Mouse (Mus musculus) lung, embryonic 16.5 days (tissue): ENCODE measurements at regions not wholly inside any gene's neighbourhood (a gene's known extent, or its start where the extent isn't known, plus 50 kb on each side); places are given as distances from the start of the nearest gene placed in this dataset.

Experiments
- ATAC-seq: fragments of 200-750 bp; cut with Nextera tagmentation; 2 replicates; pipeline ENCODE4 v1.8.0; 2017; ENCODE audit warnings: low read depth, mild to moderate bottlenecking, moderate library complexity
- H3K27ac ChIP-seq: fragments of 300-500 bp; sonication (generic); 2 replicates; pipeline ENCODE4 v1.5.1; 2014; ENCODE audit warnings: mild to moderate bottlenecking, control low read depth, low read length
- H3K27me3 ChIP-seq: fragments of 300-500 bp; sonication (generic); 2 replicates; pipeline ENCODE4 v1.6.1; 2014; ENCODE audit warnings: low read depth, low read length, mixed read lengths; ENCODE audit not compliant: control insufficient read depth, insufficient read depth
- H3K36me3 ChIP-seq: fragments of 300-500 bp; sonication (generic); 2 replicates; pipeline ENCODE4 v1.6.1; 2014; ENCODE audit warnings: low read length; ENCODE audit not compliant: control insufficient read depth, insufficient read depth
- H3K4me1 ChIP-seq: fragments of 300-500 bp; sonication (generic); replicated peaks from 2 replicates; pipeline ENCODE4 v1.6.1; 2014; ENCODE audit warnings: low read length, mixed read lengths; ENCODE audit not compliant: control insufficient read depth, insufficient read depth
- H3K4me2 ChIP-seq: fragments of 300-500 bp; sonication (generic); 2 replicates; pipeline ENCODE4 v1.6.1; 2014; ENCODE audit warnings: low read depth, low read length, control low read depth
- H3K4me3 ChIP-seq: fragments of 300-500 bp; sonication (generic); 2 replicates; pipeline ENCODE4 v1.5.1; 2014; ENCODE audit warnings: mild to moderate bottlenecking, low read length, control low read depth
- H3K9ac ChIP-seq: fragments of 300-500 bp; sonication (generic); 2 replicates; pipeline ENCODE4 v1.6.1; 2014; ENCODE audit warnings: low read length, control low read depth
- H3K9me3 ChIP-seq: fragments of 300-500 bp; sonication (generic); 2 replicates; pipeline ENCODE4 v1.6.1; 2016; ENCODE audit warnings: low read length; ENCODE audit not compliant: control insufficient read depth
- WGBS: fragments of 180-500 bp; shearing (Covaris S2); extraction: QIAGEN DNeasy Blood & Tissue Kit; methylation state at CpG from one replicate; pipeline ENCODE4 v1.1.7; 2014; 5-methylcytosine and 5-hydroxymethylcytosine counted together

- H3K9me3 ChIP-seq, result no peaks in the 10 kb centered on the region
- H3K36me3 ChIP-seq, result no peaks in the 10 kb centered on the region
- no peak overlapping the region for H3K4me2 ChIP-seq
- H3K4me1 ChIP-seq, result no peaks in the 10 kb centered on the region
- no peak overlapping the region for H3K4me3 ChIP-seq
- no peak for ATAC-seq
- H3K9ac ChIP-seq, result no peak overlapping the region
- H3K27ac ChIP-seq, result no peak overlapping the region
- no peaks in the 10 kb centered on the region for H3K27me3 ChIP-seq
- WGBS, result 78% methylated on average over 3 of the region's 3 CpGs
Measured at GRCm38 (mm10) chr16:45331236-45331635, 77.6 kb downstream of the Cd200 start.

- H3K27ac ChIP-seq, result no peak overlapping the region
- H3K4me1 ChIP-seq, result no peaks in the 10 kb centered on the region
- no peaks in the 10 kb centered on the region for H3K27me3 ChIP-seq
- H3K9ac ChIP-seq, result no peak overlapping the region
- ATAC-seq, result no peak
- no peak overlapping the region for H3K4me2 ChIP-seq
- H3K36me3 ChIP-seq, result no peaks in the 10 kb centered on the region
- 76% methylated on average over 2 of the region's 2 CpGs for WGBS
- no peaks in the 10 kb centered on the region for H3K9me3 ChIP-seq
- no peak overlapping the region for H3K4me3 ChIP-seq
Measured at GRCm38 (mm10) chr16:45330298-45330697, 78.6 kb downstream of the Cd200 start.

- WGBS, result 37% methylated on average over 1 of the region's 1 CpGs
Measured at GRCm38 (mm10) chr16:45329716-45330115, 79.1 kb downstream of the Cd200 start.

GRCm38 (mm10) chr16:45327103-45327502 is 81.8 kb downstream of the Cd200 start:
- 80% methylated on average over 2 of the region's 2 CpGs for WGBS
- no peak for ATAC-seq
- no peak overlapping the region for H3K4me2 ChIP-seq
- H3K4me1 ChIP-seq, result no peaks in the 10 kb centered on the region
- H3K27me3 ChIP-seq, result no peaks in the 10 kb centered on the region
- H3K9me3 ChIP-seq, result no peaks in the 10 kb centered on the region
- H3K4me3 ChIP-seq, result no peak overlapping the region
- H3K36me3 ChIP-seq, result no peaks in the 10 kb centered on the region
- H3K9ac ChIP-seq, result no peak overlapping the region
- no peak overlapping the region for H3K27ac ChIP-seq

More at GRCm38 (mm10) chr16:45329716-45330115, 79.1 kb downstream of the Cd200 start:
- Histone ChIP-seq H3K9ac (no peak overlapping the region), H3K36me3 (no peaks in the 10 kb centered on the region), H3K4me3 (no peak overlapping the region), H3K27ac (peak overlapping the region; percentile 69; the same call in 1 of the 2 replicates), H3K27me3 (no peaks in the 10 kb centered on the region), H3K4me2 (no peak overlapping the region), H3K4me1 (no peaks in the 10 kb centered on the region), H3K9me3 (no peaks in the 10 kb centered on the region)
- ATAC-seq, result peak; percentile 57

- Histone ChIP-seq H3K9ac (no peak overlapping the region), H3K27ac (no peak overlapping the region), H3K27me3 (no peaks in the 10 kb centered on the region), H3K4me3 (no peak overlapping the region), H3K4me1 (no peaks in the 10 kb centered on the region), H3K36me3 (no peaks in the 10 kb centered on the region), H3K9me3 (no peaks in the 10 kb centered on the region), H3K4me2 (no peak overlapping the region)
- no peak for ATAC-seq
- 61% methylated on average over 1 of the region's 1 CpGs for WGBS
Measured at GRCm38 (mm10) chr16:45311479-45311878, 87.4 kb downstream of the Btla start.
